Mouse (Mus musculus): ENCODE measurements around the gene Igf2bp3. TPM values are rescaled to one million over a fixed set of nuclear protein-coding genes. Genes with fewer than 3 reads are reported as not detected.
"Not testable (repeated sequence)": the region's sequence is repeated elsewhere in the genome, so short reads cannot be mapped to it uniquely, and the experiment has no call there.

The Igf2bp3 gene
- 15.5 and 19.2 TPM in 2 replicates for polyA plus RNA-seq (2015; fragmentation: Nextera tagmentation; extraction: Ambion mirVana)

GRCm38 (mm10) chr6:49214928-49215747, at the start of gene Igf2bp3:
TSS of gene Igf2bp3 (minus strand) at chr6:49214957.
- H3K4me1 ChIP-seq (ENCODE audit: control insufficient read depth, insufficient read depth, low read depth, low read length), result peaks cover 20% of the 10 kb centered on the region
- under 1% methylated on average over 52 of the region's 68 CpGs for WGBS
- H3K9ac ChIP-seq (ENCODE audit: low read depth, low read length), result peak within 1 kb of the TSS; percentile 91
- no peaks in the 10 kb centered on the region for H3K9me3 ChIP-seq (ENCODE audit: control insufficient read depth, low read length)
- peaks cover 2% of the 10 kb centered on the region; the same call in 1 of the 2 replicates for H3K27me3 ChIP-seq (replicated peaks; ENCODE audit: control insufficient read depth, insufficient read depth, low read length)
- H3K4me2 ChIP-seq (ENCODE audit: low read length), result peak within 1 kb of the TSS; percentile 79
- H3K4me3 ChIP-seq (ENCODE audit: low read length), result peak within 1 kb of the TSS; percentile 80
- peak; percentile 82 for ATAC-seq
- H3K36me3 ChIP-seq (ENCODE audit: control insufficient read depth, insufficient read depth, low read length), result no peaks in the 10 kb centered on the region
- peak within 1 kb of the TSS; percentile 84 for H3K27ac ChIP-seq (ENCODE audit: low read depth, low read length)

DNA sequence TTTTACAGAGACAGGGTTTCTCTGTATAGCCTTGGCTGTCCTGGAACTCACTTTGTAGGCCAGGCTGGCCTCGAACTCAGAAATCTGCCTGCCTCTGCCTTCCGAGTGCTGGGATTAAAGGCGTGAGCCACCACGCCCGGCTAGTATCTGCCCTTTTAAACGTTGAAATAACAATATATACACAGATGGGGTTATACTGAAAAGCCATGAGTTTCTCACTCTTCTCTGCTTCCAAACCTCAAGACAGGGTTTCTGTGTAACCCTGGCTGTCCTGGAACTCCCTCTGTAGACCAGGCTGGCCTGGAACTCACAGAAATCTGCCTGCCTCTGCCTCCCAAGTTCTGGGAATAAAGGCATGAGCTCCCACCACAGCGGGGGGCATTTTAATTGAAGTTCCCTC, 49.7 kb upstream of the Igf2bp3 start:
- H3K4me1 ChIP-seq (ENCODE audit: control insufficient read depth, insufficient read depth, low read depth, low read length), result peaks cover 11% of the 10 kb centered on the region
- not testable (repeated sequence) for H3K36me3 ChIP-seq (ENCODE audit: control insufficient read depth, insufficient read depth, low read length); H3K9ac ChIP-seq (ENCODE audit: low read depth, low read length); ATAC-seq; H3K27ac ChIP-seq (ENCODE audit: low read depth, low read length); H3K27me3 ChIP-seq (replicated peaks; ENCODE audit: control insufficient read depth, insufficient read depth, low read length); H3K9me3 ChIP-seq (ENCODE audit: control insufficient read depth, low read length); H3K4me3 ChIP-seq (ENCODE audit: low read length)
- H3K4me2 ChIP-seq (ENCODE audit: low read length), result peak overlapping the region; percentile 63
- WGBS, result 87% methylated on average over 7 of the region's 7 CpGs

DNA sequence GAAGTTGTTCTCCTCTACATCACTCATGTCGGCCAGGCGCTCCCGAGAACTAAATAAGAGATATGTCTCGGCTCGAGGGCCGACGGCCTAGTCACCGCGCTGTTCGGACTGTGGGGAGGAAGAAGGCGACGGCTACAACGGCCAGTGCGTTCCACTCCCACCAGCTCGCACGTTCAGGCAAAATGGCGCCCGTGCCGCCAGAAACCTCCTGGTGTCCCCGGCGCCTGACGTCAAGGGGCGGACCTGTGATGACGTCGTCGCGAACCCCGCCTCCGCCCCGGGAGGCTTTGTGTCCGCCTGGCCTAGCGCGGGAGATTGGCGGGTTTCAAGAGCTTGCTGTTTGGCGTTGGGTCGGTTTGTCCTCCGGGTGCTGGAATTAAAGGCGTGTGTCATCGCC, 49.1 kb upstream of the Igf2bp3 start, which contains the start of gene Tra2a:
Tra2a (minus strand) TSS at position 187 of the 397 bp plus-strand sequence.
- peak within 1 kb of the TSS; percentile 93 for H3K9ac ChIP-seq (ENCODE audit: low read depth, low read length)
- H3K27ac ChIP-seq (ENCODE audit: low read depth, low read length), result peak within 1 kb of the TSS; percentile 96
- H3K27me3 ChIP-seq (replicated peaks; ENCODE audit: control insufficient read depth, insufficient read depth, low read length), result no peaks in the 10 kb centered on the region
- H3K4me2 ChIP-seq (ENCODE audit: low read length), result peak within 1 kb of the TSS; percentile 63
- peak; percentile 97 for ATAC-seq
- WGBS, result under 1% methylated on average over 39 of the region's 39 CpGs
- H3K36me3 ChIP-seq (ENCODE audit: control insufficient read depth, insufficient read depth, low read length), result no peaks in the 10 kb centered on the region
- H3K4me1 ChIP-seq (ENCODE audit: control insufficient read depth, insufficient read depth, low read depth, low read length), result peaks cover 11% of the 10 kb centered on the region
- no peaks in the 10 kb centered on the region for H3K9me3 ChIP-seq (ENCODE audit: control insufficient read depth, low read length)
- H3K4me3 ChIP-seq (ENCODE audit: low read length), result peak within 1 kb of the TSS; percentile 73

GRCm38 (mm10) chr6:49263081-49263846, 48.5 kb upstream of the Igf2bp3 start:
- peak overlapping the region; percentile 96 for H3K27ac ChIP-seq (ENCODE audit: low read depth, low read length)
- peak overlapping the region; percentile 73 for H3K4me3 ChIP-seq (ENCODE audit: low read length)
- WGBS, result under 1% methylated on average over 63 of the region's 71 CpGs
- no peaks in the 10 kb centered on the region for H3K36me3 ChIP-seq (ENCODE audit: control insufficient read depth, insufficient read depth, low read length)
- peak overlapping the region; percentile 63 for H3K4me2 ChIP-seq (ENCODE audit: low read length)
- ATAC-seq, result peak; percentile 85
- no peaks in the 10 kb centered on the region for H3K9me3 ChIP-seq (ENCODE audit: control insufficient read depth, low read length)
- peak overlapping the region; percentile 93 for H3K9ac ChIP-seq (ENCODE audit: low read depth, low read length)
- H3K4me1 ChIP-seq (ENCODE audit: control insufficient read depth, insufficient read depth, low read depth, low read length), result peaks cover 11% of the 10 kb centered on the region
- no peaks in the 10 kb centered on the region for H3K27me3 ChIP-seq (replicated peaks; ENCODE audit: control insufficient read depth, insufficient read depth, low read length)

DNA sequence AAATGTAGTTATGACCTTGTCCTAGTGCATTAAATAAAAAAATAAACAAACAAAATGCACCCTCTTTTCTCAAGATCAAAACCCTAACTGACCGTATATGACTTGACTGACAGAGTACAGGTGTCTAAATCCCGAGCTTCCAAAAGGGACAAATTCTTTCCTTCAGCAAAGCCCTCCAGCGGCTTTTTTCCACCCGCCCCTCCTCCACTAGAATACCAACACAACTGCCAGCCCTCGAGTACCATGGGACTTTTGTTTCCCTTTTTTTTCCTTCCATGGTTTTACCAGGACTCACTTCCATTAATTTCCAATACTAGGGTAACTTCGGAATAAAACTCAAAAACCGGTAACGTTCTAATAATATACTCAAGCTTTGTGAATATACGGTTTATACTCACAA, 47.7 kb upstream of the Igf2bp3 start:
- Histone ChIP-seq H3K36me3 (ENCODE audit: control insufficient read depth, insufficient read depth, low read length) (no peaks in the 10 kb centered on the region), H3K27ac (ENCODE audit: low read depth, low read length) (no peak overlapping the region), H3K9me3 (ENCODE audit: control insufficient read depth, low read length) (no peaks in the 10 kb centered on the region), H3K9ac (ENCODE audit: low read depth, low read length) (peak overlapping the region; percentile 93), H3K27me3 (replicated peaks; ENCODE audit: control insufficient read depth, insufficient read depth, low read length) (no peaks in the 10 kb centered on the region), H3K4me1 (ENCODE audit: control insufficient read depth, insufficient read depth, low read depth, low read length) (peaks cover 11% of the 10 kb centered on the region), H3K4me2 (ENCODE audit: low read length) (peak overlapping the region; percentile 63), H3K4me3 (ENCODE audit: low read length) (peak overlapping the region; percentile 73)
- no peak for ATAC-seq
- under 1% methylated on average over 9 of the region's 9 CpGs for WGBS

GRCm38 (mm10) chr6:49259711-49260110, 45.0 kb upstream of the Igf2bp3 start:
- Histone ChIP-seq H3K36me3 (ENCODE audit: control insufficient read depth, insufficient read depth, low read length) (no peaks in the 10 kb centered on the region), H3K9me3 (ENCODE audit: control insufficient read depth, low read length) (no peaks in the 10 kb centered on the region), H3K9ac (ENCODE audit: low read depth, low read length) (no peak overlapping the region), H3K4me3 (ENCODE audit: low read length) (no peak overlapping the region), H3K4me2 (ENCODE audit: low read length) (no peak overlapping the region), H3K27ac (ENCODE audit: low read depth, low read length) (no peak overlapping the region), H3K4me1 (ENCODE audit: control insufficient read depth, insufficient read depth, low read depth, low read length) (peaks cover 11% of the 10 kb centered on the region), H3K27me3 (replicated peaks; ENCODE audit: control insufficient read depth, insufficient read depth, low read length) (no peaks in the 10 kb centered on the region)
- 65% methylated on average over 5 of the region's 5 CpGs for WGBS
- no peak for ATAC-seq

GRCm38 (mm10) chr6:49257880-49258279, 43.1 kb upstream of the Igf2bp3 start:
- Histone ChIP-seq H3K4me2 (ENCODE audit: low read length) (no peak overlapping the region), H3K36me3 (ENCODE audit: control insufficient read depth, insufficient read depth, low read length) (no peaks in the 10 kb centered on the region), H3K27me3 (replicated peaks; ENCODE audit: control insufficient read depth, insufficient read depth, low read length) (no peaks in the 10 kb centered on the region), H3K9ac (ENCODE audit: low read depth, low read length) (no peak overlapping the region), H3K4me3 (ENCODE audit: low read length) (no peak overlapping the region), H3K27ac (ENCODE audit: low read depth, low read length) (no peak overlapping the region), H3K4me1 (ENCODE audit: control insufficient read depth, insufficient read depth, low read depth, low read length) (peaks cover 11% of the 10 kb centered on the region), H3K9me3 (ENCODE audit: control insufficient read depth, low read length) (no peaks in the 10 kb centered on the region)
- ATAC-seq, result no peak
- 97% methylated on average over 2 of the region's 2 CpGs for WGBS

DNA sequence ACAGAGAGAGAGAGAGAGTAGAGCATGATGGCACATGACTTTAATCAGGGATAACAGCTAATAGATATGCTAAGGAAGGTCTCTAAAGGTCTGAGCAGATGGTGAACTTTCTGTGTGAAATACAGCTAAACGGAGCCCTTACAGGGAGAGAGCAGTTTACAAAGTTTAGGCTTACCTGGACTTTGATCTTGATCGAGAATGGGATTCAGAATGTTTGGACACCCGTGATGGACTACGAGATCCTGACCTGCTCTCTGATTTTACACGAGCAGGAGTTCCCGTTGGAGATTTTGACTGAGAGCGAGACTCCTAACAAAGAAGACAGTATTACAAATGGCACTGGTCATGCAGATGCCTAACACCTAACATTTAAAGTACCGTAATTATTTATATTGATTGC, 37.5 kb upstream of the Igf2bp3 start:
- H3K36me3 ChIP-seq (ENCODE audit: control insufficient read depth, insufficient read depth, low read length), result peaks cover 13% of the 10 kb centered on the region
- no peak for ATAC-seq
- no peaks in the 10 kb centered on the region for H3K27me3 ChIP-seq (replicated peaks; ENCODE audit: control insufficient read depth, insufficient read depth, low read length)
- H3K9ac ChIP-seq (ENCODE audit: low read depth, low read length), result no peak overlapping the region
- H3K4me2 ChIP-seq (ENCODE audit: low read length), result no peak overlapping the region
- no peaks in the 10 kb centered on the region for H3K4me1 ChIP-seq (ENCODE audit: control insufficient read depth, insufficient read depth, low read depth, low read length)
- no peaks in the 10 kb centered on the region for H3K9me3 ChIP-seq (ENCODE audit: control insufficient read depth, low read length)
- 93% methylated on average over 8 of the region's 8 CpGs for WGBS
- H3K4me3 ChIP-seq (ENCODE audit: low read length), result no peak overlapping the region
- H3K27ac ChIP-seq (ENCODE audit: low read depth, low read length), result no peak overlapping the region

GRCm38 (mm10) chr6:49251199-49251598, 36.4 kb upstream of the Igf2bp3 start:
- no peak for ATAC-seq
- H3K36me3 ChIP-seq (ENCODE audit: control insufficient read depth, insufficient read depth, low read length), result peaks cover 14% of the 10 kb centered on the region
- no peak overlapping the region for H3K9ac ChIP-seq (ENCODE audit: low read depth, low read length)
- H3K27ac ChIP-seq (ENCODE audit: low read depth, low read length), result no peak overlapping the region
- no peaks in the 10 kb centered on the region for H3K4me1 ChIP-seq (ENCODE audit: control insufficient read depth, insufficient read depth, low read depth, low read length)
- H3K27me3 ChIP-seq (replicated peaks; ENCODE audit: control insufficient read depth, insufficient read depth, low read length), result no peaks in the 10 kb centered on the region
- H3K9me3 ChIP-seq (ENCODE audit: control insufficient read depth, low read length), result no peaks in the 10 kb centered on the region
- H3K4me2 ChIP-seq (ENCODE audit: low read length), result no peak overlapping the region
- H3K4me3 ChIP-seq (ENCODE audit: low read length), result no peak overlapping the region
- 98% methylated on average over 2 of the region's 2 CpGs for WGBS
